Mouse (Mus musculus): ENCODE results near the gene Osbpl3. TPM values are rescaled to one million over a fixed set of nuclear protein-coding genes. Genes with fewer than 3 reads are reported as not detected.

Osbpl3 gene
- polyA plus RNA-seq, 1 experiment from 2014 or later = 8.7 TPM

GRCm38 (mm10) chr6:50395641-50396312, 60.2 kb downstream of the Osbpl3 start:
- no peak for ATAC-seq (replicated peaks; ENCODE audit: low FRiP score)
- Histone ChIP-seq H3K27me3 (ENCODE audit: control insufficient read depth, insufficient read depth, low read length) (no peaks in the 10 kb centered on the region), H3K4me2 (ENCODE audit: low read depth, low read length, severe bottlenecking) (no peak overlapping the region), H3K9ac (ENCODE audit: low read length) (no peak overlapping the region), H3K36me3 (ENCODE audit: control insufficient read depth, insufficient read depth, low read length) (no peaks in the 10 kb centered on the region), H3K27ac (ENCODE audit: low read depth, low read length) (no peak overlapping the region), H3K4me1 (replicated peaks; ENCODE audit: control insufficient read depth, insufficient read depth, low read length) (no peaks in the 10 kb centered on the region; the same call in 1 of the 2 replicates), H3K9me3 (ENCODE audit: control insufficient read depth, low read length) (no peaks in the 10 kb centered on the region), H3K4me3 (ENCODE audit: low read depth, low read length) (no peak overlapping the region)
- no peak for DNase-seq (ENCODE audit: low spot score)
- 64% methylated on average over 7 of the region's 7 CpGs for WGBS

GRCm38 (mm10) chr6:50394432-50394831, 61.6 kb downstream of the Osbpl3 start:
- no peaks in the 10 kb centered on the region for H3K27me3 ChIP-seq (ENCODE audit: control insufficient read depth, insufficient read depth, low read length)
- DNase-seq (ENCODE audit: low spot score) = no peak
- H3K27ac ChIP-seq (ENCODE audit: low read depth, low read length) = no peak overlapping the region
- H3K9me3 ChIP-seq (ENCODE audit: control insufficient read depth, low read length) = no peaks in the 10 kb centered on the region
- H3K36me3 ChIP-seq (ENCODE audit: control insufficient read depth, insufficient read depth, low read length) = no peaks in the 10 kb centered on the region
- H3K9ac ChIP-seq (ENCODE audit: low read length) = no peak overlapping the region
- H3K4me1 ChIP-seq (replicated peaks; ENCODE audit: control insufficient read depth, insufficient read depth, low read length) = no peaks in the 10 kb centered on the region; the same call in 1 of the 2 replicates
- no peak overlapping the region for H3K4me3 ChIP-seq (ENCODE audit: low read depth, low read length)
- ATAC-seq (replicated peaks; ENCODE audit: low FRiP score) = no peak
- H3K4me2 ChIP-seq (ENCODE audit: low read depth, low read length, severe bottlenecking) = no peak overlapping the region
- 89% methylated on average over 3 of the region's 3 CpGs for WGBS

GRCm38 (mm10) chr6:50393960-50394359, 62.0 kb downstream of the Osbpl3 start:
- ATAC-seq (replicated peaks; ENCODE audit: low FRiP score) = no peak
- H3K9me3 ChIP-seq (ENCODE audit: control insufficient read depth, low read length) = no peaks in the 10 kb centered on the region
- no peak overlapping the region for H3K4me2 ChIP-seq (ENCODE audit: low read depth, low read length, severe bottlenecking)
- H3K4me3 ChIP-seq (ENCODE audit: low read depth, low read length) = no peak overlapping the region
- no peak for DNase-seq (ENCODE audit: low spot score)
- H3K9ac ChIP-seq (ENCODE audit: low read length) = no peak overlapping the region
- H3K36me3 ChIP-seq (ENCODE audit: control insufficient read depth, insufficient read depth, low read length) = no peaks in the 10 kb centered on the region
- H3K27ac ChIP-seq (ENCODE audit: low read depth, low read length) = no peak overlapping the region
- H3K27me3 ChIP-seq (ENCODE audit: control insufficient read depth, insufficient read depth, low read length) = no peaks in the 10 kb centered on the region
- no peaks in the 10 kb centered on the region; the same call in 1 of the 2 replicates for H3K4me1 ChIP-seq (replicated peaks; ENCODE audit: control insufficient read depth, insufficient read depth, low read length)
- WGBS = 93% methylated on average over 8 of the region's 8 CpGs

GRCm38 (mm10) chr6:50391951-50392350, 64.0 kb downstream of the Osbpl3 start:
- H3K4me1 ChIP-seq (replicated peaks; ENCODE audit: control insufficient read depth, insufficient read depth, low read length) = no peaks in the 10 kb centered on the region; the same call in 1 of the 2 replicates
- no peak overlapping the region for H3K4me2 ChIP-seq (ENCODE audit: low read depth, low read length, severe bottlenecking)
- H3K4me3 ChIP-seq (ENCODE audit: low read depth, low read length) = no peak overlapping the region
- ATAC-seq (replicated peaks; ENCODE audit: low FRiP score) (no peak), DNase-seq (ENCODE audit: low spot score) (no peak)
- no peak overlapping the region for H3K27ac ChIP-seq (ENCODE audit: low read depth, low read length)
- no peaks in the 10 kb centered on the region for H3K36me3 ChIP-seq (ENCODE audit: control insufficient read depth, insufficient read depth, low read length)
- 75% methylated on average over 3 of the region's 3 CpGs for WGBS
- no peaks in the 10 kb centered on the region for H3K9me3 ChIP-seq (ENCODE audit: control insufficient read depth, low read length)
- H3K27me3 ChIP-seq (ENCODE audit: control insufficient read depth, insufficient read depth, low read length) = no peaks in the 10 kb centered on the region
- H3K9ac ChIP-seq (ENCODE audit: low read length) = no peak overlapping the region

- Histone ChIP-seq H3K4me3 (ENCODE audit: low read depth, low read length) (no peak overlapping the region), H3K4me2 (ENCODE audit: low read depth, low read length, severe bottlenecking) (no peak overlapping the region), H3K4me1 (replicated peaks; ENCODE audit: control insufficient read depth, insufficient read depth, low read length) (no peaks in the 10 kb centered on the region), H3K36me3 (ENCODE audit: control insufficient read depth, insufficient read depth, low read length) (no peaks in the 10 kb centered on the region), H3K27me3 (ENCODE audit: control insufficient read depth, insufficient read depth, low read length) (no peaks in the 10 kb centered on the region), H3K27ac (ENCODE audit: low read depth, low read length) (no peak overlapping the region), H3K9ac (ENCODE audit: low read length) (no peak overlapping the region), H3K9me3 (ENCODE audit: control insufficient read depth, low read length) (no peaks in the 10 kb centered on the region)
- DNase-seq (ENCODE audit: low spot score) (no peak), ATAC-seq (replicated peaks; ENCODE audit: low FRiP score) (no peak)
- 82% methylated on average over 5 of the region's 5 CpGs for WGBS
Observed at GRCm38 (mm10) chr6:50390313-50390712, 65.7 kb downstream of the Osbpl3 start.

GRCm38 (mm10) chr6:50387629-50388028, 68.4 kb downstream of the Osbpl3 start:
- WGBS = 81% methylated on average over 5 of the region's 5 CpGs
- no peak for ATAC-seq (replicated peaks; ENCODE audit: low FRiP score)
- no peak for DNase-seq (ENCODE audit: low spot score)

GRCm38 (mm10) chr6:50386497-50386896, 69.5 kb downstream of the Osbpl3 start:
- H3K36me3 ChIP-seq (ENCODE audit: control insufficient read depth, insufficient read depth, low read length) = no peaks in the 10 kb centered on the region
- 90% methylated on average over 4 of the region's 4 CpGs for WGBS

More at GRCm38 (mm10) chr6:50387629-50388028, 68.4 kb downstream of the Osbpl3 start:
- H3K27ac ChIP-seq (ENCODE audit: low read depth, low read length) = no peak overlapping the region
- no peaks in the 10 kb centered on the region for H3K36me3 ChIP-seq (ENCODE audit: control insufficient read depth, insufficient read depth, low read length)
- H3K4me1 ChIP-seq (replicated peaks; ENCODE audit: control insufficient read depth, insufficient read depth, low read length) = no peaks in the 10 kb centered on the region
- no peaks in the 10 kb centered on the region for H3K9me3 ChIP-seq (ENCODE audit: control insufficient read depth, low read length)
- H3K4me3 ChIP-seq (ENCODE audit: low read depth, low read length) = no peak overlapping the region
- no peaks in the 10 kb centered on the region for H3K27me3 ChIP-seq (ENCODE audit: control insufficient read depth, insufficient read depth, low read length)
- no peak overlapping the region for H3K9ac ChIP-seq (ENCODE audit: low read length)
- no peak overlapping the region for H3K4me2 ChIP-seq (ENCODE audit: low read depth, low read length, severe bottlenecking)

GRCm38 (mm10) chr6:50385451-50386013, 70.5 kb downstream of the Osbpl3 start:
- Histone ChIP-seq H3K4me1 (replicated peaks; ENCODE audit: control insufficient read depth, insufficient read depth, low read length) (no peaks in the 10 kb centered on the region; the same call in 1 of the 2 replicates), H3K36me3 (ENCODE audit: control insufficient read depth, insufficient read depth, low read length) (no peaks in the 10 kb centered on the region), H3K27ac (ENCODE audit: low read depth, low read length) (no peak overlapping the region), H3K9me3 (ENCODE audit: control insufficient read depth, low read length) (no peaks in the 10 kb centered on the region), H3K9ac (ENCODE audit: low read length) (no peak overlapping the region), H3K4me2 (ENCODE audit: low read depth, low read length, severe bottlenecking) (no peak overlapping the region), H3K4me3 (ENCODE audit: low read depth, low read length) (no peak overlapping the region), H3K27me3 (ENCODE audit: control insufficient read depth, insufficient read depth, low read length) (no peaks in the 10 kb centered on the region)
- WGBS = 92% methylated on average over 8 of the region's 8 CpGs
- no peak for ATAC-seq (replicated peaks; ENCODE audit: low FRiP score)
- no peak for DNase-seq (ENCODE audit: low spot score)

More at GRCm38 (mm10) chr6:50386497-50386896, 69.5 kb downstream of the Osbpl3 start:
- Histone ChIP-seq H3K27ac (ENCODE audit: low read depth, low read length) (no peak overlapping the region), H3K4me1 (replicated peaks; ENCODE audit: control insufficient read depth, insufficient read depth, low read length) (no peaks in the 10 kb centered on the region; the same call in 1 of the 2 replicates), H3K4me2 (ENCODE audit: low read depth, low read length, severe bottlenecking) (no peak overlapping the region), H3K9me3 (ENCODE audit: control insufficient read depth, low read length) (no peaks in the 10 kb centered on the region), H3K9ac (ENCODE audit: low read length) (no peak overlapping the region), H3K4me3 (ENCODE audit: low read depth, low read length) (no peak overlapping the region), H3K27me3 (ENCODE audit: control insufficient read depth, insufficient read depth, low read length) (no peaks in the 10 kb centered on the region)
- ATAC-seq (replicated peaks; ENCODE audit: low FRiP score) = no peak
- no peak for DNase-seq (ENCODE audit: low spot score)

- H3K36me3 ChIP-seq (ENCODE audit: control insufficient read depth, insufficient read depth, low read length) = no peaks in the 10 kb centered on the region
- H3K9ac ChIP-seq (ENCODE audit: low read length) = no peak overlapping the region
- H3K4me2 ChIP-seq (ENCODE audit: low read depth, low read length, severe bottlenecking) = no peak overlapping the region
- 91% methylated on average over 7 of the region's 7 CpGs for WGBS
- H3K27ac ChIP-seq (ENCODE audit: low read depth, low read length) = no peak overlapping the region
- no peak for DNase-seq (ENCODE audit: low spot score)
- H3K4me3 ChIP-seq (ENCODE audit: low read depth, low read length) = no peak overlapping the region
- ATAC-seq (replicated peaks; ENCODE audit: low FRiP score) = no peak
- no peaks in the 10 kb centered on the region; the same call in 1 of the 2 replicates for H3K4me1 ChIP-seq (replicated peaks; ENCODE audit: control insufficient read depth, insufficient read depth, low read length)
- no peaks in the 10 kb centered on the region for H3K27me3 ChIP-seq (ENCODE audit: control insufficient read depth, insufficient read depth, low read length)
- H3K9me3 ChIP-seq (ENCODE audit: control insufficient read depth, low read length) = no peaks in the 10 kb centered on the region
Observed at GRCm38 (mm10) chr6:50382711-50383110, 73.3 kb downstream of the Osbpl3 start.
